In genomic region chr10:83637295-83637694, GRCm38 (mm10) we compare ENCODE assay signal across 8 mouse cellular contexts. TPM values are rescaled to one million over a fixed set of nuclear protein-coding genes. Genes with fewer than 3 reads are reported as not detected.
A peak's percentile ranks its signal among the peaks of the same experiment; 100 is the strongest.
DNase-seq lines count a peak whose midpoint lies in the region; ATAC-seq and TF ChIP-seq lines count a peak whose summit lies in the region.

No protein-coding gene starts in this region.

- peak; percentile 99 for DNase-seq in heart, adult 11 months
- peak; percentile 94 for DNase-seq in brain, adult 2 months (ENCODE audit: low read depth, low spot score)
- DNase-seq in frontal cortex, postnatal 10 days (ENCODE audit: low spot score in 2 of 2), result peak; percentile 58 to 72
- peak; percentile 80 to 82 for DNase-seq in heart, postnatal 36 days
- peak; percentile 74 to 90 for DNase-seq in left cerebral cortex, postnatal 14 days (ENCODE audit: low spot score in 2 of 2)

- H3K4me3 ChIP-seq in heart, embryonic 11.5 days (ENCODE audit: low read depth, low read length), result no peak overlapping the region
- H3K4me3 ChIP-seq in myocyte, result no peak overlapping the region

- H3K4me2 ChIP-seq in heart, embryonic 11.5 days, result no peak overlapping the region
- H3K4me2 ChIP-seq in myocyte (ENCODE audit: low read depth), result peak overlapping the region; percentile 44

- no peaks in the 10 kb centered on the region for H3K9me3 ChIP-seq in heart, embryonic 11.5 days (replicated peaks; ENCODE audit: control insufficient read depth, low read length)

- no peak for TF ChIP-seq POLR2A in myocyte (IDR thresholded peaks at IDR 0.05; ENCODE audit: insufficient read length, low read depth)

- H3K36me3 ChIP-seq in heart, embryonic 11.5 days (ENCODE audit: control insufficient read depth, insufficient read depth, low read length), result no peaks in the 10 kb centered on the region; the same call in 1 of the 2 replicates
- no peaks in the 10 kb centered on the region for H3K36me3 ChIP-seq in myocyte (ENCODE audit: control insufficient read depth, insufficient read depth)

- no peaks in the 10 kb centered on the region for H3K79me2 ChIP-seq in myocyte (ENCODE audit: control insufficient read depth, insufficient read depth)

- WGBS in heart, embryonic 11.5 days (ENCODE audit: insufficient replicate concordance), result 10% methylated on average over 6 of the region's 6 CpGs

- no peak overlapping the region for H3ac ChIP-seq in myocyte (ENCODE audit: control insufficient read depth, insufficient read length)

- H3K27me3 ChIP-seq in heart, embryonic 11.5 days (ENCODE audit: control insufficient read depth, insufficient read depth, low read length), result no peaks in the 10 kb centered on the region
- H3K27me3 ChIP-seq in myocyte (ENCODE audit: control insufficient read depth, insufficient read depth, insufficient read length), result no peaks in the 10 kb centered on the region

- ATAC-seq in heart, embryonic 11.5 days (replicated peaks; ENCODE audit: insufficient number of reproducible peaks, low FRiP score, low TSS enrichment), result no peak
- ATAC-seq in activated CD4-positive, CD25-positive, alpha-beta regulatory T cell, adult 4 months, result no peak

- H3K9ac ChIP-seq in heart, embryonic 11.5 days (ENCODE audit: low read depth, low read length), result no peak overlapping the region

- intact Hi-C loops in heart, postnatal 36 days (cut with DNase I), result no loop called here
- intact Hi-C loops in left cerebral cortex, postnatal 14 days (cut with DNase I), result no loop called here

- H3K4me1 ChIP-seq in heart, embryonic 11.5 days (ENCODE audit: control insufficient read depth, insufficient read depth, low read length), result peaks cover 18% of the 10 kb centered on the region

- no peak overlapping the region for H3K27ac ChIP-seq in heart, embryonic 11.5 days (ENCODE audit: low read depth, low read length)

TF ChIP-seq in myocyte, 11 proteins besides CTCF, POLR2A, EP300 and RAD21:
- TF ChIP-seq MAX (IDR thresholded peaks at IDR 0.05; ENCODE audit: low read depth) (no peak), POLR2AphosphoS2 (IDR thresholded peaks at IDR 0.05; ENCODE audit: insufficient read length, low read depth) (no peak), CEBPB (IDR thresholded peaks at IDR 0.05; ENCODE audit: insufficient read depth, poor library complexity, severe bottlenecking) (no peak), USF1 (IDR thresholded peaks at IDR 0.05; ENCODE audit: low read depth) (peak; percentile 81), REST (IDR thresholded peaks at IDR 0.05; ENCODE audit: insufficient read depth, insufficient read length) (no peak), TCF12 (IDR thresholded peaks at IDR 0.05; ENCODE audit: insufficient read depth, poor library complexity, severe bottlenecking) (peak; percentile 37), TCF3 (IDR thresholded peaks at IDR 0.05; ENCODE audit: insufficient read length, low read depth) (no peak), MYOG (IDR thresholded peaks at IDR 0.05; ENCODE audit: control insufficient read depth in 1 of 3, insufficient read depth in 1 of 3, insufficient read length in 2 of 3, low read depth in 2 of 3) (peak; percentile 43 to 92 (median 69)), SRF (IDR thresholded peaks at IDR 0.05; ENCODE audit: control insufficient read depth, insufficient read length, low read depth) (no peak), MYOD1 (IDR thresholded peaks at IDR 0.05; ENCODE audit: control insufficient read depth in 1 of 3, insufficient read length in 2 of 3, low read depth in 2 of 3) (peak; percentile 56 to 84 (median 69)), E2F4 (IDR thresholded peaks at IDR 0.05; ENCODE audit: insufficient read depth) (no peak)

RNA-seq across cellular contexts. Expression of gene Appl2, which starts 11.2 kb away (rescaled TPM):
- 25.2 and 28.9 TPM in 2 replicates for polyA plus RNA-seq in heart, embryonic 11.5 days (2014; fragmentation: Nextera tagmentation; extraction: Ambion mirVana)
- 10 to 100 TPM; 37.2 to 44.4 TPM for total RNA-seq in heart, postnatal 36 days (2021)
- 10 to 100 TPM; 41.8 to 45.2 TPM for total RNA-seq in left cerebral cortex, postnatal 14 days (2021)
- 11.6 TPM for polyA plus RNA-seq in myocyte (2012; fragmentation: generic; extraction: Trizol)
- polyA plus RNA-seq in activated CD4-positive, CD25-positive, alpha-beta regulatory T cell, adult 4 months (2017; shearing (Covaris generic)), result 1 to 10 TPM; 6.4 to 8.5 TPM
